13 mouse cellular contexts compared by ENCODE assay signal in the genomic region with DNA sequence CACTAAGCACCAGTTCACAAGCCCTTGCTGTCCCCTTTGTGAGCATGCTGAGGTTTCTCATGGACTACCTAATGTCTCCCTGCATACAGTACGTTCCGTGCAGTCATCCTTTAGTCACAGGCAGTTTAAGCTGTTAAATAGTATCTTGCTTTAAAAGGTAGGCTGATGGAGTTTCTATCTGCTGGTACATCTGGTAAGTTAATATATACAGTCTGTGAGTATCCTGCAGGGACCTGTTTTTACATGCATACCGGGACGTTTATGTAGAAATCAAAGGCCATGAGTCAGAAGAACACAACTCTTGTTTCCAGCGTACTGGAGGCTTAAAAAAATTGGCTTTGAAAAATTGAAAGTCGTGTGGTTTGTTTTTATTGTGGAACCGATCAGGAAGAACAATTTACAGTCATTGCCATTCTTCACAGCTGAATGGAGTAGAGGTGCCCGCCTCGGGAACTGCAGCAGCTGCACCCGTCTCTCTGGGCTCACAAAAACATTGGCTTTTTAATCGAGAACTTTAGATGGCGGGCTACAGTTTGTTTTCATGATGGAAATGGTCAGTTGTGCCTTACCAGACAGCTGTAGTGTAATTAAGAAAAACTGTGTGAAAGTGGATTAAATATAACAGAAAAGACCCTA.
DNase-seq lines count a peak whose midpoint lies in the region; ATAC-seq and TF ChIP-seq lines count a peak whose summit lies in the region.
"Had no signal": no experiment of that assay in that cellular context is flagged by ENCODE, and none has a peak within 500 bp of the region (broad histone marks: within the 10 kb centered on the region; RNA-seq: fewer than 3 reads in every experiment).

No protein-coding gene starts in this region.

- no peak for TF ChIP-seq POLR2A in limb, embryonic 14.5 days (IDR thresholded peaks at IDR 0.05; ENCODE audit: borderline replicate concordance, extremely low read depth, insufficient read depth, insufficient read length)

- no peak overlapping the region for H3K27ac ChIP-seq in forebrain, embryonic 11.5 days (ENCODE audit: low read depth, low read length)
- H3K27ac ChIP-seq in forebrain, embryonic 10.5 days: no peak overlapping the region
- 0 out of 2 replicates have a peak overlapping the region, but pooled peaks have one; percentile 33 for H3K27ac ChIP-seq in limb, embryonic 14.5 days (replicated peaks; ENCODE audit: low read depth, low read length)
- H3K27ac ChIP-seq: heart, embryonic 15.5 days; lung, embryonic 15.5 days had no signal

- no peak overlapping the region for H3K4me2 ChIP-seq in forebrain, embryonic 11.5 days (ENCODE audit: low read depth, low read length, severe bottlenecking)
- peak overlapping the region; percentile 44 for H3K4me2 ChIP-seq in limb, embryonic 14.5 days (replicated peaks; ENCODE audit: low read depth, low read length, severe bottlenecking)
- H3K4me2 ChIP-seq: heart, embryonic 15.5 days; lung, embryonic 15.5 days had no signal

- WGBS in forebrain, embryonic 11.5 days: 56% methylated on average over 12 of the region's 12 CpGs
- 84% methylated on average over 12 of the region's 12 CpGs for WGBS in forebrain, embryonic 10.5 days
- 11% methylated on average over 12 of the region's 12 CpGs for WGBS in limb, embryonic 14.5 days

- no peak overlapping the region for H3K4me3 ChIP-seq in forebrain, embryonic 11.5 days (ENCODE audit: low read depth, low read length)
- H3K4me3 ChIP-seq in forebrain, embryonic 10.5 days: no peak overlapping the region
- 0 out of 2 replicates have a peak overlapping the region, but pooled peaks have one; percentile 10 for H3K4me3 ChIP-seq in limb, embryonic 14.5 days (replicated peaks; ENCODE audit: low read length)
- H3K4me3 ChIP-seq: heart, embryonic 15.5 days; lung, embryonic 15.5 days had no signal

- peaks cover 4% of the 10 kb centered on the region for H3K4me1 ChIP-seq in forebrain, embryonic 11.5 days (replicated peaks; ENCODE audit: control insufficient read depth, insufficient read depth, low read length)
- peaks cover 7% of the 10 kb centered on the region; the same call in 1 of the 2 replicates for H3K4me1 ChIP-seq in forebrain, embryonic 10.5 days
- peaks cover 27% of the 10 kb centered on the region for H3K4me1 ChIP-seq in limb, embryonic 14.5 days (ENCODE audit: control insufficient read depth, insufficient read depth, low read length)
- H3K4me1 ChIP-seq: heart, embryonic 15.5 days; lung, embryonic 15.5 days had no signal

- H3K9ac ChIP-seq in forebrain, embryonic 11.5 days (ENCODE audit: low read length): no peak overlapping the region
- H3K9ac ChIP-seq in limb, embryonic 14.5 days (ENCODE audit: low read depth, low read length, severe bottlenecking): no peak overlapping the region
- H3K9ac ChIP-seq: heart, embryonic 15.5 days; lung, embryonic 15.5 days had no signal

- H3K9me3 ChIP-seq in forebrain, embryonic 11.5 days (ENCODE audit: control insufficient read depth, low read length): no peaks in the 10 kb centered on the region
- H3K9me3 ChIP-seq in forebrain, embryonic 10.5 days: no peaks in the 10 kb centered on the region
- no peaks in the 10 kb centered on the region for H3K9me3 ChIP-seq in limb, embryonic 14.5 days (ENCODE audit: control insufficient read depth, low read length)
- H3K9me3 ChIP-seq: heart, embryonic 15.5 days; lung, embryonic 15.5 days had no signal

- H3K36me3 ChIP-seq in forebrain, embryonic 11.5 days (ENCODE audit: control insufficient read depth, insufficient read depth, low read length): no peaks in the 10 kb centered on the region
- H3K36me3 ChIP-seq in forebrain, embryonic 10.5 days (replicated peaks): no peaks in the 10 kb centered on the region
- no peaks in the 10 kb centered on the region for H3K36me3 ChIP-seq in limb, embryonic 14.5 days (ENCODE audit: control insufficient read depth, insufficient read depth, low read length)
- H3K36me3 ChIP-seq: heart, embryonic 15.5 days; lung, embryonic 15.5 days had no signal

- ATAC-seq in forebrain, embryonic 11.5 days (replicated peaks; ENCODE audit: low FRiP score): 0 out of 2 replicates have a peak, but pooled peaks have one; percentile 36
- ATAC-seq in limb, embryonic 14.5 days (ENCODE audit: low FRiP score, low read depth): peak; percentile 84
- ATAC-seq in megakaryocyte, adult 5-6 weeks (ENCODE audit: poor library complexity, severe bottlenecking): no peak
- ATAC-seq: CD4-positive, CD25-positive, alpha-beta regulatory T cell, adult 4 months had no signal

- DNase-seq in forebrain, embryonic 11.5 days (ENCODE audit: low spot score): no peak
- no peak for DNase-seq in forebrain, embryonic 10.5 days (ENCODE audit: extremely low spot score, low spot score)
- DNase-seq in 3134 (ENCODE audit: extremely low read depth, insufficient read length, low spot score): peak; percentile 46
- DNase-seq in fat pad, adult 2 months (ENCODE audit: extremely low read depth, low read depth, low spot score): peak; percentile 39
- peak; percentile 64 for DNase-seq in limb, embryonic 14.5 days (ENCODE audit: low spot score)
- DNase-seq in yolk sac, embryonic 10.5 days (ENCODE audit: low spot score): no peak
- no peak for DNase-seq in layer of hippocampus, postnatal 25 days (ENCODE audit: extremely low spot score in 1 of 2, low spot score in 1 of 2)
- DNase-seq: cerebellum, adult 11 months; layer of hippocampus, postnatal 36 days had no signal

- no peaks in the 10 kb centered on the region for H3K27me3 ChIP-seq in forebrain, embryonic 11.5 days (ENCODE audit: control insufficient read depth, insufficient read depth, low read length)
- H3K27me3 ChIP-seq in forebrain, embryonic 10.5 days (ENCODE audit: poor library complexity, severe bottlenecking): no peaks in the 10 kb centered on the region
- no peaks in the 10 kb centered on the region for H3K27me3 ChIP-seq in limb, embryonic 14.5 days (ENCODE audit: control insufficient read depth, insufficient read depth, low read length)
- H3K27me3 ChIP-seq: heart, embryonic 15.5 days; lung, embryonic 15.5 days had no signal

Comparison
In these comparisons a context has a peak if more than half of its experiments do, and no peak if none do; other contexts are left out.
1. DNase-seq: peak in 3134 (single experiment), fat pad, adult 2 months (single experiment) and limb, embryonic 14.5 days (single experiment); none in forebrain, embryonic 11.5 days (single experiment), forebrain, embryonic 10.5 days (single experiment), yolk sac, embryonic 10.5 days (single experiment) and layer of hippocampus, postnatal 25 days (0 of 2).